Mouse (Mus musculus) urinary bladder, postnatal 10 days (tissue): ENCODE results near the gene Gpr152.

Experiments
- DNase-seq: peaks from one replicate; pipeline ENCODE4 v3.0.0; 2022; ENCODE audit warnings: low spot score

The Gpr152 gene

GRCm38 (mm10) chr19:4139446-4139845 is at the start of gene Gpr152:
Gpr152 (plus strand) TSS chr19:4139787.
- DNase-seq, result no peak

GRCm38 (mm10) chr19:4090446-4090845 is 49.1 kb upstream of the Gpr152 start:
- no peak for DNase-seq

- no peak for DNase-seq
Measured at GRCm38 (mm10) chr19:4091383-4091782, 48.2 kb upstream of the Gpr152 start.

- DNase-seq, result no peak
Measured at GRCm38 (mm10) chr19:4092750-4093149, 46.8 kb upstream of the Gpr152 start.

- DNase-seq, result no peak
Measured at GRCm38 (mm10) chr19:4093772-4094171, 45.8 kb upstream of the Gpr152 start.

GRCm38 (mm10) chr19:4094348-4094747 is 45.2 kb upstream of the Gpr152 start:
- DNase-seq, result no peak

- DNase-seq, result no peak
Measured at GRCm38 (mm10) chr19:4094774-4095303, 44.7 kb upstream of the Gpr152 start.

- DNase-seq, result no peak
Measured at GRCm38 (mm10) chr19:4095802-4096201, 43.8 kb upstream of the Gpr152 start.

GRCm38 (mm10) chr19:4096642-4097440 is 42.7 kb upstream of the Gpr152 start, which contains the start of gene Cdk2ap2:
Cdk2ap2 (plus strand) TSS chr19:4097182.
- peak; percentile 99 for DNase-seq

GRCm38 (mm10) chr19:4097441-4097825 is 42.2 kb upstream of the Gpr152 start:
- DNase-seq, result peak; percentile 51

- DNase-seq, result no peak
Measured at GRCm38 (mm10) chr19:4098426-4098825, 41.2 kb upstream of the Gpr152 start.

GRCm38 (mm10) chr19:4099056-4099455 is 40.5 kb upstream of the Gpr152 start:
- DNase-seq, result peak; percentile 78

- peak; percentile 49 for DNase-seq
Measured at GRCm38 (mm10) chr19:4099837-4100717, 39.5 kb upstream of the Gpr152 start, which contains the start of gene Pitpnm1. Pitpnm1 (plus strand) TSS chr19:4099998.

GRCm38 (mm10) chr19:4100718-4101261 is 38.8 kb upstream of the Gpr152 start:
- no peak for DNase-seq

- no peak for DNase-seq
Measured at GRCm38 (mm10) chr19:4101466-4101865, 38.1 kb upstream of the Gpr152 start.

GRCm38 (mm10) chr19:4102049-4102448 is 37.5 kb upstream of the Gpr152 start:
- no peak for DNase-seq

GRCm38 (mm10) chr19:4102626-4103025 is 37.0 kb upstream of the Gpr152 start:
- no peak for DNase-seq

- no peak for DNase-seq
Measured at GRCm38 (mm10) chr19:4103294-4103693, 36.3 kb upstream of the Gpr152 start.

- no peak for DNase-seq
Measured at GRCm38 (mm10) chr19:4103792-4104191, 35.8 kb upstream of the Gpr152 start.

GRCm38 (mm10) chr19:4104675-4105194 is 34.9 kb upstream of the Gpr152 start:
- DNase-seq, result no peak

GRCm38 (mm10) chr19:4106654-4107053 is 32.9 kb upstream of the Gpr152 start:
- no peak for DNase-seq

GRCm38 (mm10) chr19:4108535-4108934 is 31.1 kb upstream of the Gpr152 start:
- no peak for DNase-seq
